Mouse (Mus musculus) neural tube, embryonic 12.5 days (tissue): Measurements from ENCODE around the gene Sall1. TPM values are rescaled to one million over a fixed set of nuclear protein-coding genes. Genes with fewer than 3 reads are reported as not detected.

ENCODE experiments used
- ATAC-seq: fragments of 200-750 bp; cut with Nextera tagmentation; 2 replicates; pipeline ENCODE4 v1.8.0; 2017; ENCODE audit warnings: low read depth, mild to moderate bottlenecking, moderate TSS enrichment, moderate library complexity; ENCODE audit not compliant: low FRiP score
- H3K27ac ChIP-seq: fragments of 300-500 bp; sonication (generic); 2 replicates; pipeline ENCODE4 v1.5.1; 2016
- H3K27me3 ChIP-seq: fragments of 300-500 bp; sonication (generic); replicated peaks from 2 replicates; pipeline ENCODE4 v1.6.1; 2016; ENCODE audit warnings: mild to moderate bottlenecking
- H3K36me3 ChIP-seq: fragments of 300-500 bp; sonication (generic); 2 replicates; pipeline ENCODE4 v1.6.1; 2016; ENCODE audit warnings: mild to moderate bottlenecking
- H3K4me1 ChIP-seq: fragments of 300-500 bp; sonication (generic); 2 replicates; pipeline ENCODE4 v1.6.1; 2016
- H3K4me2 ChIP-seq: fragments of 300-500 bp; sonication (generic); replicated peaks from 2 replicates; pipeline ENCODE4 v1.6.1; 2016; ENCODE audit warnings: mild to moderate bottlenecking
- H3K4me3 ChIP-seq: fragments of 300-500 bp; sonication (generic); 2 replicates; pipeline ENCODE4 v1.5.1; 2016
- H3K9ac ChIP-seq: fragments of 300-500 bp; sonication (generic); 2 replicates; pipeline ENCODE4 v1.6.1; 2016; ENCODE audit warnings: mild to moderate bottlenecking
- H3K9me3 ChIP-seq: fragments of 300-500 bp; sonication (generic); 2 replicates; pipeline ENCODE4 v1.6.1; 2016; ENCODE audit warnings: mild to moderate bottlenecking
- WGBS: fragments of 180-500 bp; shearing (Covaris S2); methylation state at CpG from one replicate; pipeline ENCODE4 v1.1.7; 2016; 5-methylcytosine and 5-hydroxymethylcytosine counted together
- microRNA-seq: library from miRNA; unstranded; fragments of <30 nt; microRNA quantifications from one replicate; pipeline ENCODE4, GENCODE M21; 2017
- polyA plus RNA-seq: library from polyadenylated mRNA; unstranded; fragments of >200 nt; fragmentation: Nextera tagmentation; extraction: Ambion mirVana; gene quantifications from 2 replicates; pipeline ENCODE4 v1.2.1, GENCODE M21; 2016

The Sall1 gene
- polyA plus RNA-seq, 1 experiment from 2014 or later, result 26.0 TPM

DNA sequence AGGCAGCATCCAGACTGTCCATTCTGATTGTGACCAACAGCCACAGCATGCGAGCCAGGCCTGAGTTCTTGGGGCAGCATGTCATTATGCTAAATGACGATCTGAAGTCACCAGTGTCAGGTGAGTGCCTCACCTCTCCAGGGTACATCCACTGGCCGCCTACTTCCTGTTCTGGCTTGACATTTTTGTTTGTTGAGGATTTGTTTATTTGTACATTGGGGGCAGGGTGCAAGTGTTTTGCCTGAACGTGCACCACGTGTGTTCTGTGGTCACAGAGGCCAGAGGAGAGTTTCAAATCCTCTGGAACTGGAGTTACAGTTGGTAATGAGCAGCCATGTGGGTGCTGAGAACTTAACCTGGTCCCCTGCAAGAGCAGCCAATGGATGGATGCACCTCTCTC lies 60.5 kb downstream of the Sall1 start:
- Histone ChIP-seq H3K9me3 (no peaks in the 10 kb centered on the region), H3K27ac (no peak overlapping the region), H3K36me3 (no peaks in the 10 kb centered on the region), H3K27me3 (0 out of 2 replicates have a peak, but pooled peaks cover 3% of the 10 kb centered on the region), H3K4me1 (no peaks in the 10 kb centered on the region), H3K9ac (no peak overlapping the region), H3K4me3 (no peak overlapping the region), H3K4me2 (no peak overlapping the region)
- no peak for ATAC-seq
- 83% methylated on average over 5 of the region's 5 CpGs for WGBS

Small RNAs within 50 kb of the gene (microRNA-seq; reads per million reads assigned to microRNA genes)
- gene Mir8110, result not detected
